Mouse (Mus musculus) midbrain, embryonic 14.5 days (tissue): ENCODE measurements at regions not wholly inside any gene's neighbourhood (a gene's known extent, or its start where the extent isn't known, plus 50 kb on each side); places are given as distances from the start of the nearest gene placed in this dataset.

Experiments
- ATAC-seq: fragments of 200-750 bp; cut with Nextera tagmentation; 2 replicates; pipeline ENCODE4 v1.8.0; 2017; ENCODE audit warnings: moderate number of reproducible peaks, moderate library complexity; ENCODE audit not compliant: low FRiP score, low TSS enrichment
- DNase-seq: peaks from one replicate; pipeline ENCODE4 v3.0.0-alpha.2; 2015
- H3K27ac ChIP-seq: fragments of 300-500 bp; sonication (generic); replicated peaks from 2 replicates; pipeline ENCODE4 v1.5.1; 2014; ENCODE audit warnings: mild to moderate bottlenecking, low read depth, low read length, moderate library complexity
- H3K27me3 ChIP-seq: fragments of 300-500 bp; sonication (generic); 2 replicates; pipeline ENCODE4 v1.6.1; 2014; ENCODE audit warnings: low read length, control low read depth, mixed read lengths; ENCODE audit not compliant: control insufficient read depth, insufficient read depth
- H3K36me3 ChIP-seq: fragments of 300-500 bp; sonication (generic); 2 replicates; pipeline ENCODE4 v1.6.1; 2014; ENCODE audit warnings: low read length, control low read depth; ENCODE audit not compliant: control insufficient read depth, insufficient read depth
- H3K4me1 ChIP-seq: fragments of 300-500 bp; sonication (generic); 2 replicates; pipeline ENCODE4 v1.6.1; 2014; ENCODE audit warnings: mild to moderate bottlenecking, antibody characterized with exemption, low read length, control low read depth; ENCODE audit not compliant: control insufficient read depth, insufficient read depth
- H3K4me2 ChIP-seq: fragments of 300-500 bp; sonication (generic); 2 replicates; pipeline ENCODE4 v1.6.1; 2014; ENCODE audit warnings: mild to moderate bottlenecking, low read length, moderate library complexity
- H3K4me3 ChIP-seq: fragments of 300-500 bp; sonication (generic); replicated peaks from 2 replicates; pipeline ENCODE4 v1.5.1; 2014; ENCODE audit warnings: low read depth, low read length
- H3K9ac ChIP-seq: fragments of 300-500 bp; sonication (generic); replicated peaks from 2 replicates; pipeline ENCODE4 v1.6.1; 2014; ENCODE audit warnings: mild to moderate bottlenecking, low read length, moderate library complexity
- H3K9me3 ChIP-seq: fragments of 300-500 bp; sonication (generic); 2 replicates; pipeline ENCODE4 v1.6.1; 2016; ENCODE audit warnings: low read length, control low read depth, mixed read lengths; ENCODE audit not compliant: control insufficient read depth
- WGBS: fragments of 180-500 bp; shearing (Covaris S2); extraction: QIAGEN DNeasy Blood & Tissue Kit; methylation state at CpG from one replicate; pipeline ENCODE4 v1.1.7; 2014; 5-methylcytosine and 5-hydroxymethylcytosine counted together

DNA sequence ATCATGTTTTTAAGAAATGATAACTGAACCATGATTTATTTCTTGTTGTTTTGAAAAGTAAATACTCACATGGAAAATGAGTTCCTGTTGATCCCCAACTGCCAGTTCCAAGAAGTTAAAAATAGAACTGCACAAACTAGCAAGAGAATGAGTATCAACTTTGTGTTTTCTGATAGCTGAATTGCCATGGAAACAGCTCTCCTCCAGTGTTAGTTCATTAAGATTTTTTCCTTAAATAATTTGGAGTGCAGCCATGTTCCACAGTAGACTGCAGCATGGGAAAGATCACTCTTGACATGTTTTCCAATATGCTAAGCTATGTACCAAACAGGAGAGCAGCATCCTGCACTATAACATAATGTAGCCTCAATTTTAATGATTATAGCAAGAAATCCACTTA, 208.0 kb upstream of the Tars start:
- Histone ChIP-seq H3K27ac (no peak overlapping the region), H3K27me3 (no peaks in the 10 kb centered on the region), H3K4me1 (no peaks in the 10 kb centered on the region), H3K9ac (no peak overlapping the region), H3K4me2 (no peak overlapping the region), H3K4me3 (no peak overlapping the region), H3K36me3 (no peaks in the 10 kb centered on the region), H3K9me3 (no peaks in the 10 kb centered on the region)
- no peak for DNase-seq
- ATAC-seq: no peak

DNA sequence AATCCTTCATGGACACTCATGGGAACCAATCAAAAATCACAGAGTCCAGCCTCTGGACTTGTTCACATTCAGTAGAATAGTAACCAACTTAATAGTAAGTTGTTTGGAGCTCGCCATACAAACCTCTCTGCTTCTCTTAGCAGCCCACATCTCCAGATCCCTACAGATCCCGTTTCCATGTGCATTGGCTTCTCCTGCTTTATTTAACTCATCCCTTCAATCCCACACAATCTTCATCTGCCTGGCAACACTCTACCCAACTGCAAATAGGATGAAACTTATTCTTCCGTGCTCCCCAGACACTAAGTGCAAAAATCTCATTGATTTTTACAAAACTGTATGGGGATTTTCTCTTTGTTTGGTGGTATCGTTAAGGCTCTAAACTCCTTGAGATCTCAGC, 206.2 kb upstream of the Tars start:
- Histone ChIP-seq H3K4me3 (no peak overlapping the region), H3K4me2 (no peak overlapping the region), H3K27ac (no peak overlapping the region), H3K27me3 (no peaks in the 10 kb centered on the region), H3K4me1 (no peaks in the 10 kb centered on the region), H3K9ac (no peak overlapping the region), H3K9me3 (no peaks in the 10 kb centered on the region), H3K36me3 (no peaks in the 10 kb centered on the region)
- DNase-seq (no peak), ATAC-seq (no peak)
- 84% methylated on average over 4 of the region's 4 CpGs for WGBS

DNA sequence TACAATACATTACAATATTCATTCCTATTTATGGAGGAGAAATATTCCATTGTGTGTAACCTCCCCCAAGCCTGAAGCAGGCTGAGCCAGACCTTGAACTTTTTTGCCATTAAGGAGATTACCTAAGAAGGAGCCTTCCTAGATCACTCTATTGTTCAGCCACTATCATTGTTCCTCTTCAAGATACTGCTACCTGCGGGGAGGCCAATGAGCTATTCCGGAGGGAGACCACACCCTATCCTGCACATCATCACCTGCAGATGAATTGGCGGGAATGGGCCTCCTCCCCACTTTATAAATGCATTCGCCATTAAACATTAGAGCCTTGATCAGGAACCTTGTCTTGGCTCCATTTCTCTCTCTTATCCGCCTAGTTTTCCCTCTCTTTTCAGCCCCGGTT, 197.6 kb upstream of the Tars start:
- ATAC-seq: no peak
- no peak overlapping the region for H3K27ac ChIP-seq
- no peak overlapping the region for H3K4me3 ChIP-seq
- H3K9ac ChIP-seq: no peak overlapping the region
- H3K4me1 ChIP-seq: no peaks in the 10 kb centered on the region
- no peak overlapping the region for H3K4me2 ChIP-seq
- WGBS: 87% methylated on average over 6 of the region's 6 CpGs
- H3K9me3 ChIP-seq: no peaks in the 10 kb centered on the region
- no peaks in the 10 kb centered on the region for H3K36me3 ChIP-seq
- H3K27me3 ChIP-seq: no peaks in the 10 kb centered on the region
- no peak for DNase-seq

DNA sequence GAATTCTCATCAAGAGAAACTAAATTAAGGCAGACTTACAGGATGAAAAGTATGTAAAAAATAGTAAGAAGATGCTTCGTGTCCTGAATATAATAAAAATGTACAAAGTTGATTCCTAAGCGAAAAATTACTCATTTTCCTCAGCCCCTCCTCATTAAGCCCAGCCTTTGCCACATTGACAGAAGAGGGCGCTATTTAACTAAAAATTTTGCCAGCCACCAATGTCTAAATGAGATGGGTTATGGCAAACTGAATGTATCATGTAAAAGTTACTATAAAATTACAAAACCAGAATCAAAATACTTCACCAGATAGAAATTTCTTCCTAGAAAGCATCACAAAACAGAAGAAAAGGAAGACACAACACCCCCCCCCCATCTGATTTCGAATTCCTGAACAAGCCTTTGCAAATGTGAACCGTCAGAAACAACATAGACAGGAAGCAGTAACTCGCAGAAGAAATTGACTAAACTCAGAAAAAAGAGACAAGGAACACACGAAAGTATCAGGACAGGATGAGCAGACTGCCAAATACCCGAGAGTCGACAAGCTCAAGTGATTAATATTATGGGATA, 191.2 kb upstream of the Tars start:
- DNase-seq: peak; percentile 79

DNA sequence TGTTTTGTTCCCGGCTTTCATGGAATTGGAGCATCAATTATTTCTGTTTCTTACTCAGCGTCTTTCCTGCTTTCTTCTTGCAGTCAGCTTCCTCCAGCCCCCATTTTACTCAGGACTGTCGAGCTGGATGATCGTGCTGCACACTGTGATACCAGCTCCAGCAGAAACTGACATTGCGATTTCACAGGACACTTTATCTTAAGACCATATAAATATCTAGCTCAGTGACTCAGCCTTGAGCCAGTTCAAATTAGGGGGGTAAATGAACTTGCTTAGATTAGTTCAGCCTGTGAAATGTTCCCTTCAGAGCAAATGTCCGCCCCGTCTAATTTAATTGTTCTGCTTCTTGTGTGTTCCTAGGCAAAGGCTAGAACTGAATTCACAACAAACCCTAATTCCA, 190.3 kb upstream of the Tars start:
- Histone ChIP-seq H3K36me3 (no peaks in the 10 kb centered on the region), H3K27me3 (no peaks in the 10 kb centered on the region), H3K4me1 (no peaks in the 10 kb centered on the region), H3K27ac (no peak overlapping the region), H3K9ac (no peak overlapping the region), H3K4me3 (no peak overlapping the region), H3K4me2 (no peak overlapping the region), H3K9me3 (no peaks in the 10 kb centered on the region)
- WGBS: 56% methylated on average over 7 of the region's 7 CpGs
- ATAC-seq (no peak), DNase-seq (no peak)

More for the DNA sequence above, 191.2 kb upstream of the Tars start:
- Histone ChIP-seq H3K4me2 (no peak overlapping the region), H3K9me3 (no peaks in the 10 kb centered on the region), H3K36me3 (no peaks in the 10 kb centered on the region), H3K4me1 (no peaks in the 10 kb centered on the region), H3K27ac (no peak overlapping the region), H3K9ac (no peak overlapping the region), H3K4me3 (no peak overlapping the region), H3K27me3 (no peaks in the 10 kb centered on the region)
- WGBS: 56% methylated on average over 9 of the region's 9 CpGs
- peak; percentile 67; the same call in 1 of the 2 replicates for ATAC-seq

DNA sequence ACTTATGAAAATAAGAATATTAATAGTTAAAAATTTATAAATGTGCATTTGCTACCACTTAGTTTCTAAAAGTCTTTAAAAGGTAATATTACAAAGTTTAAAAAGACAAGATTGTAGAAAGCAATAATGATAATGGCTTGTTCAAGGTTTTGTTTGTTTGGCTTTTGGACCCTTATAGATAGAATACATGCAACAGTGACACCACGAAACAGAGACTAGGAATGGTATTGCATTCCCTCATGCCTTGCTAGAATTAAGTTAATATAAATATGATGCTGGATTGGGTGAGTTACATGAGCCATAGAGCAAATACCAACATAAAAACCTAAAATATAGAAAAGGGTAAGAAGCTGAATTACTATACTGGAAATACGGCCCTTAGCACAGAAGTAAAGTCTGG, 186.9 kb upstream of the Tars start:
- no peak for ATAC-seq
- no peaks in the 10 kb centered on the region for H3K36me3 ChIP-seq
- H3K9ac ChIP-seq: no peak overlapping the region
- no peak overlapping the region for H3K27ac ChIP-seq
- DNase-seq: no peak
- H3K27me3 ChIP-seq: no peaks in the 10 kb centered on the region
- no peaks in the 10 kb centered on the region for H3K4me1 ChIP-seq
- no peaks in the 10 kb centered on the region for H3K9me3 ChIP-seq
- H3K4me3 ChIP-seq: no peak overlapping the region
- whole genome bisulfite sequencing: 85% methylated on average over 2 of the region's 2 CpGs
- H3K4me2 ChIP-seq: no peak overlapping the region

DNA sequence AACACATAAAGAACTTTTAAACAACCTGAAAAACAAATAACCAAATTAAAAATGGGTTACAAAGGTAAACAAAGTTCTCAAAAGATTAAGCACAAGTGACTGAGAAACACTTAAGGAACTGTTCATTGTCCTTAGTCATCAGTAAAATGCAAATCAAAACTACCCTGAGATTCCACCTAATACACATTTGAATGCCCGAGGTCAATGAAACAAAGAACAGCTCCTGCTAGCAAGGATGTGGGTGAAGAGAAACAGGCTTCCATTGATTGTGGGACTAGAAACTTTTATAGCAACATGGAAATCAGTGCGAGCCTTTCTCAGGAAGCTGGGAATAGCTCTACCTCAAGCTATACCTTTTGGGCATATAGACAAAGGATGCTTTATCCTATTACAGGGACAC, 184.7 kb upstream of the Tars start:
- H3K9ac ChIP-seq: no peak overlapping the region
- no peaks in the 10 kb centered on the region for H3K4me1 ChIP-seq
- no peaks in the 10 kb centered on the region for H3K36me3 ChIP-seq
- no peak overlapping the region for H3K4me3 ChIP-seq
- ATAC-seq (no peak), DNase-seq (no peak)
- H3K27me3 ChIP-seq: no peaks in the 10 kb centered on the region
- WGBS: 41% methylated on average over 2 of the region's 2 CpGs
- no peak overlapping the region for H3K4me2 ChIP-seq
- H3K9me3 ChIP-seq: no peaks in the 10 kb centered on the region
- no peak overlapping the region for H3K27ac ChIP-seq

DNA sequence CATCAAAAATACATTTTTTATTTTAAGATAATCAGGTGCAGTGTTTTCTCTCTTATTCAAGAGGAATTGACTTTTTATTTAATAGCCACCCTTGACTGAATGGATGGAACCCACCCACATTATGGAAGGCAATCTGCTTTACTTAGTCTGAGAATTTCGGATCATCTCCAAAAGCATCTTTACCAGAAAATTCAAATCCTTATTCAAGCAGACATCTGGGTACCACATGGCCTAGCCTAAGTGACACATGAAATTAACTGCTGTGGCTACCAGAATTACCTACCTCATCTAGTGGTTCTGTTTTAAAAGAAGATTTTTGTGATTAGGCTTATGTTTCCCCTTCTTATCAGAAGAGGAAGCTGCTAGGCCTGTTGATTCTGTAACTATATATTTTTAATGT, 178.9 kb upstream of the Tars start:
- H3K9ac ChIP-seq: no peak overlapping the region
- H3K36me3 ChIP-seq: no peaks in the 10 kb centered on the region
- 89% methylated on average over 1 of the region's 1 CpGs for WGBS
- no peaks in the 10 kb centered on the region for H3K9me3 ChIP-seq
- DNase-seq (no peak), ATAC-seq (no peak)
- H3K4me3 ChIP-seq: no peak overlapping the region
- H3K4me2 ChIP-seq: no peak overlapping the region
- no peak overlapping the region for H3K27ac ChIP-seq
- H3K4me1 ChIP-seq: no peaks in the 10 kb centered on the region
- no peaks in the 10 kb centered on the region for H3K27me3 ChIP-seq

DNA sequence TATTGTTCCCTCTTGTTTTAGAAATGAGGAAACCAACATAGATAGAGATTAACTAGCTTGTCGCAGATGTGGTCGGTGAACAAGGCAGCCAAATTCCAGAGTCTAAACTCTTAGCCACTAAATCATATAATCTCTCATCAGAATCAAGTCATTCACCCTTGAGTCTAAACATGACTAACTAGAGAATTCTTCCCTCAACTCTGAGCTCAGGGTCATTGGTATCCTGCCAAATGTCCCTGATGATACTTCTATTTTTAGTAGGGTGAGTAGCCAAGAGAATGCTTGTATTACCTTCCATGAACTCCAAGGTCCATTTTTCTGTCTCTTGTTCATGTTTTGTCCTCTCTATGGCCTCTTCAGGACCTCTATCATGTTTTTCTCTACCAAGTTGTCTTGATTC, 174.9 kb upstream of the Tars start:
- Histone ChIP-seq H3K4me1 (no peaks in the 10 kb centered on the region), H3K36me3 (no peaks in the 10 kb centered on the region), H3K27me3 (no peaks in the 10 kb centered on the region), H3K27ac (no peak overlapping the region), H3K4me3 (no peak overlapping the region), H3K9ac (no peak overlapping the region), H3K4me2 (no peak overlapping the region), H3K9me3 (no peaks in the 10 kb centered on the region)
- ATAC-seq (no peak), DNase-seq (no peak)
- WGBS: 93% methylated on average over 2 of the region's 2 CpGs
